Mouse (Mus musculus) midbrain, embryonic 16.5 days (tissue): ENCODE measurements at regions not wholly inside any gene's neighbourhood (a gene's known extent, or its start where the extent isn't known, plus 50 kb on each side); places are given as distances from the start of the nearest gene placed in this dataset.

ENCODE experiments used
- ATAC-seq: fragments of 200-750 bp; cut with Nextera tagmentation; 2 replicates; pipeline ENCODE4 v1.8.0; 2017; ENCODE audit warnings: moderate TSS enrichment
- H3K27ac ChIP-seq: fragments of 300-500 bp; sonication (generic); 2 replicates; pipeline ENCODE4 v1.5.1; 2014; ENCODE audit warnings: mild to moderate bottlenecking, low read length, mixed read lengths
- H3K27me3 ChIP-seq: fragments of 300-500 bp; sonication (generic); 2 replicates; pipeline ENCODE4 v1.6.1; 2014; ENCODE audit warnings: low read depth, low read length, mixed read lengths; ENCODE audit not compliant: control insufficient read depth, insufficient read depth
- H3K36me3 ChIP-seq: fragments of 300-500 bp; sonication (generic); 2 replicates; pipeline ENCODE4 v1.6.1; 2014; ENCODE audit warnings: mild to moderate bottlenecking, low read length, moderate library complexity, mixed read lengths; ENCODE audit not compliant: control insufficient read depth, insufficient read depth
- H3K4me1 ChIP-seq: fragments of 300-500 bp; sonication (generic); 2 replicates; pipeline ENCODE4 v1.6.1; 2014; ENCODE audit warnings: mild to moderate bottlenecking, low read length, mixed read lengths; ENCODE audit not compliant: control insufficient read depth, insufficient read depth
- H3K4me2 ChIP-seq: fragments of 300-500 bp; sonication (generic); 2 replicates; pipeline ENCODE4 v1.6.1; 2014; ENCODE audit warnings: mild to moderate bottlenecking, low read length, mixed read lengths
- H3K4me3 ChIP-seq: fragments of 300-500 bp; sonication (generic); 2 replicates; pipeline ENCODE4 v1.5.1; 2014; ENCODE audit warnings: low read depth, mild to moderate bottlenecking, low read length, moderate library complexity, mixed read lengths
- H3K9ac ChIP-seq: fragments of 300-500 bp; sonication (generic); 2 replicates; pipeline ENCODE4 v1.6.1; 2014; ENCODE audit warnings: low read depth, low read length, mixed read lengths
- H3K9me3 ChIP-seq: fragments of 300-500 bp; sonication (generic); replicated peaks from 2 replicates; pipeline ENCODE4 v1.6.1; 2014; ENCODE audit warnings: mild to moderate bottlenecking, low read length, mixed read lengths; ENCODE audit not compliant: control insufficient read depth, poor library complexity, severe bottlenecking
- WGBS: fragments of 180-500 bp; shearing (Covaris S2); extraction: QIAGEN DNeasy Blood & Tissue Kit; methylation state at CpG from one replicate; pipeline ENCODE4 v1.1.7; 2014; 5-methylcytosine and 5-hydroxymethylcytosine counted together

DNA sequence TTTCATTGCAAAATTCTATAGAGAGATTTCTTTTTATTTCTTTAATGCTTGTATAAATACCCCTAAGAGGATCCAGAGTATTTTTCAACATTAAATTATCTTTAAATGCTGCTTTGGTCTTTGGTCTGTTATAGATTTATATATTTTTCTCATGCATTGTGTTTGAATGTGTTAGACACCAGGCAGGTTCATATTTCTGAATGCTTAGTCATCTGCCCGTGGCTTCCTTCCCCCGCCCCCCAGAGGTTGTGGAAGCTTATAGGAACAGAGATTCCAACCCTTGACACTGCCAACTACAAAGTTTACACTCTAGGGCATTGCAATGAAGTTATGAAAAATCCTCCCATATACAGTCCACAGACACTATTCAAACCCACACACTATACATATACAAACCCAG is 1066.6 kb downstream of the Efnb2 start:
- no peaks in the 10 kb centered on the region for H3K9me3 ChIP-seq
- 88% methylated on average over 2 of the region's 2 CpGs for WGBS

GRCm38 (mm10) chr8:7575641-7576040 is 1085.4 kb downstream of the Efnb2 start:
- Histone ChIP-seq H3K4me1 (no peaks in the 10 kb centered on the region), H3K9me3 (no peaks in the 10 kb centered on the region), H3K9ac (no peak overlapping the region), H3K27ac (no peak overlapping the region), H3K27me3 (no peaks in the 10 kb centered on the region), H3K36me3 (no peaks in the 10 kb centered on the region), H3K4me3 (no peak overlapping the region), H3K4me2 (no peak overlapping the region)
- 10% methylated on average over 3 of the region's 3 CpGs for WGBS
- peak; percentile 67; the same call in 1 of the 2 replicates for ATAC-seq

More for the DNA sequence above, 1066.6 kb downstream of the Efnb2 start:
- Histone ChIP-seq H3K36me3 (no peaks in the 10 kb centered on the region), H3K27ac (no peak overlapping the region), H3K4me1 (no peaks in the 10 kb centered on the region), H3K4me2 (no peak overlapping the region), H3K9ac (no peak overlapping the region), H3K27me3 (no peaks in the 10 kb centered on the region), H3K4me3 (no peak overlapping the region)
- ATAC-seq: no peak

GRCm38 (mm10) chr8:7560645-7561044 is 1100.4 kb downstream of the Efnb2 start:
- Histone ChIP-seq H3K4me2 (no peak overlapping the region), H3K9me3 (no peaks in the 10 kb centered on the region), H3K27ac (no peak overlapping the region), H3K4me1 (no peaks in the 10 kb centered on the region), H3K36me3 (no peaks in the 10 kb centered on the region), H3K4me3 (no peak overlapping the region), H3K9ac (no peak overlapping the region), H3K27me3 (no peaks in the 10 kb centered on the region)
- ATAC-seq: no peak
- 58% methylated on average over 2 of the region's 2 CpGs for WGBS

- no peaks in the 10 kb centered on the region for H3K4me1 ChIP-seq
- H3K9ac ChIP-seq: no peak overlapping the region
- 86% methylated on average over 3 of the region's 3 CpGs for WGBS
- H3K36me3 ChIP-seq: no peaks in the 10 kb centered on the region
- H3K27ac ChIP-seq: no peak overlapping the region
- ATAC-seq: no peak
- no peaks in the 10 kb centered on the region for H3K9me3 ChIP-seq
- no peaks in the 10 kb centered on the region for H3K27me3 ChIP-seq
- no peak overlapping the region for H3K4me2 ChIP-seq
- no peak overlapping the region for H3K4me3 ChIP-seq
Measured at GRCm38 (mm10) chr8:7554756-7555155, 1106.3 kb downstream of the Efnb2 start.
